In genomic region chr14:26638708-26639084, GRCm38 (mm10) we compare ENCODE assay signal across 8 mouse cellular contexts. TPM values are rescaled to one million over a fixed set of nuclear protein-coding genes. Genes with fewer than 3 reads are reported as not detected.
DNase-seq lines count a peak whose midpoint lies in the region; ATAC-seq and TF ChIP-seq lines count a peak whose summit lies in the region.

No protein-coding gene starts in this region.

- WGBS in forebrain, embryonic 16.5 days, result under 1% methylated on average over 16 of the region's 16 CpGs

- intact Hi-C loops in heart, postnatal 36 days (cut with DNase I), result loop anchor here (1.0 to 5.0 kb wide), 4 partner anchors 30 to 219 kb away; no protein-coding TSS in a partner anchor

- H3K4me2 ChIP-seq in forebrain, embryonic 16.5 days (ENCODE audit: low read length), result peak overlapping the region; percentile 95

- H3K9ac ChIP-seq in ES-E14 (ENCODE audit: insufficient read depth, low read depth, low read length, poor library complexity, severe bottlenecking), result peak overlapping the region; percentile 95
- H3K9ac ChIP-seq in forebrain, embryonic 16.5 days (replicated peaks; ENCODE audit: low read depth, low read length), result peak overlapping the region; percentile 91

- in situ Hi-C loops in ES-E14 (cut with MboI; ENCODE audit: low sequenced_read_pairs in 2 of 2, unreplicated experiment in 2 of 2), result no loop called here

- no peaks in the 10 kb centered on the region for H3K27me3 ChIP-seq in forebrain, embryonic 16.5 days (replicated peaks; ENCODE audit: control insufficient read depth, insufficient read depth, low read length)

- H3K9me3 ChIP-seq in ES-E14 (ENCODE audit: control insufficient read depth, insufficient read depth, low read depth, low read length), result no peaks in the 10 kb centered on the region
- no peaks in the 10 kb centered on the region for H3K9me3 ChIP-seq in forebrain, embryonic 16.5 days (ENCODE audit: control insufficient read depth, low read length)

- ATAC-seq in forebrain, embryonic 16.5 days, result peak; percentile 0; the same call in 1 of the 2 replicates

- H3K27ac ChIP-seq in ES-E14 (ENCODE audit: insufficient read depth, low read depth, low read length, poor library complexity, severe bottlenecking), result peak overlapping the region; percentile 89
- H3K27ac ChIP-seq in forebrain, embryonic 16.5 days (ENCODE audit: low read length), result peak overlapping the region; percentile 96

- H3K4me1 ChIP-seq in ES-E14 (ENCODE audit: control insufficient read depth in 2 of 2, insufficient read depth in 2 of 2, low read length in 2 of 2, poor library complexity in 1 of 2), result peaks cover 0 to 2% of the 10 kb centered on the region in 2 experiments; a peak in 1 of 4 replicates
- peaks cover 21% of the 10 kb centered on the region for H3K4me1 ChIP-seq in forebrain, embryonic 16.5 days (replicated peaks; ENCODE audit: control insufficient read depth, insufficient read depth, low read length)

- no peaks in the 10 kb centered on the region for H3K36me3 ChIP-seq in ES-E14 (ENCODE audit: control insufficient read depth, insufficient read depth, low read length, poor library complexity, severe bottlenecking)
- H3K36me3 ChIP-seq in forebrain, embryonic 16.5 days (ENCODE audit: control insufficient read depth, insufficient read depth), result no peaks in the 10 kb centered on the region

- no peak for DNase-seq in ES-E14 (ENCODE audit: low read depth, low spot score)
- DNase-seq in c-Kit-negative CD71-positive TER-119-positive erythroid progenitor cells, embryonic 14.5 days (ENCODE audit: low read depth, low spot score), result peak; percentile 44
- peak; percentile 63 to 71 for DNase-seq in heart, postnatal 36 days
- DNase-seq in layer of hippocampus, adult 9-11 months, result peak; percentile 28
- peak; percentile 67 for DNase-seq in lung, postnatal 14 days
- peak; percentile 36 for DNase-seq in ovary, postnatal 14 days (ENCODE audit: low spot score)
- DNase-seq in thymus, postnatal 14 days, result peak; percentile 57

- peak overlapping the region; percentile 91 to 97 for H3K4me3 ChIP-seq in ES-E14 (ENCODE audit: insufficient read depth in 1 of 2, low read depth in 1 of 2, low read length in 2 of 2, poor library complexity in 1 of 2, severe bottlenecking in 1 of 2)
- H3K4me3 ChIP-seq in forebrain, embryonic 16.5 days (replicated peaks; ENCODE audit: low read length), result peak overlapping the region; percentile 84

TF ChIP-seq in ES-E14, 5 proteins besides CTCF, POLR2A, EP300 and RAD21:
- TF ChIP-seq ZC3H11A (IDR thresholded peaks at IDR 0.05; ENCODE audit: borderline replicate concordance, low read depth, low read length) (no peak), ZNF384 (IDR thresholded peaks at IDR 0.05; ENCODE audit: low read depth, low read length) (no peak; the same call in 1 of the 2 replicates), MAFK (IDR thresholded peaks at IDR 0.05; ENCODE audit: insufficient read depth, low read depth, low read length) (no peak), HCFC1 (IDR thresholded peaks at IDR 0.05; ENCODE audit: borderline replicate concordance, insufficient read depth, low read length) (no peak), CHD2 (IDR thresholded peaks at IDR 0.05; ENCODE audit: low read depth, low read length) (no peak)

RNA-seq across cellular contexts. Expression of gene Arf4, which starts 0.8 kb away (rescaled TPM):
- total RNA-seq in ES-E14 (2012; rRNA removed), result 51.1 and 80.5 TPM in 2 replicates
- 643 and 695 TPM in 2 replicates for polyA plus RNA-seq in forebrain, embryonic 16.5 days (2015; fragmentation: Nextera tagmentation; extraction: Ambion mirVana)
- 10 to 100 TPM; 66.7 to 78.0 TPM for total RNA-seq in heart, postnatal 36 days (2021)

RNA-seq across cellular contexts. Expression of gene Pde12, which starts 31.0 kb away (rescaled TPM):
- total RNA-seq in ES-E14 (2012; rRNA removed), result 9.8 and 12.0 TPM in 2 replicates
- 12.7 TPM in 2 replicates for polyA plus RNA-seq in forebrain, embryonic 16.5 days (2015; fragmentation: Nextera tagmentation; extraction: Ambion mirVana)
- 1 to 10 TPM; 4.5 to 4.6 TPM for total RNA-seq in heart, postnatal 36 days (2021)

RNA-seq across cellular contexts. Expression of gene Dnah12, which starts 54.4 kb away (rescaled TPM):
- total RNA-seq in ES-E14 (2012; rRNA removed), result 0.11 and 0.13 TPM in 2 replicates
- 0.04 and 0.11 TPM in 2 replicates for polyA plus RNA-seq in forebrain, embryonic 16.5 days (2015; fragmentation: Nextera tagmentation; extraction: Ambion mirVana)
- total RNA-seq in heart, postnatal 36 days (2021), result under 1 TPM; 0.03 TPM
